Comparison of ENCODE assay signal across 8 mouse cellular contexts in genomic region chr6:99265945-99266656, GRCm38 (mm10).
A peak's percentile ranks its signal among the peaks of the same experiment; 100 is the strongest.
DNase-seq lines count a peak whose midpoint lies in the region; ATAC-seq and TF ChIP-seq lines count a peak whose summit lies in the region.

No protein-coding gene starts in this region.

- ATAC-seq in neural tube, embryonic 11.5 days (ENCODE audit: insufficient read depth, low FRiP score, low TSS enrichment): no peak

- TF ChIP-seq POLR2A in heart, adult 2 months (IDR thresholded peaks at IDR 0.05; ENCODE audit: insufficient read depth, low read depth, low read length): no peak

- H3K4me1 ChIP-seq in heart, adult 2 months (ENCODE audit: control insufficient read depth, insufficient read depth, low read length): peaks cover 12% of the 10 kb centered on the region
- H3K4me1 ChIP-seq in neural tube, embryonic 11.5 days (ENCODE audit: control insufficient read depth, insufficient read depth, low read length): peaks cover 27% of the 10 kb centered on the region

- peak overlapping the region; percentile 15 for H3K9ac ChIP-seq in heart, adult 2 months (ENCODE audit: low read depth, low read length)
- H3K9ac ChIP-seq in neural tube, embryonic 11.5 days (ENCODE audit: low read length): peak overlapping the region; percentile 30; the same call in 1 of the 2 replicates

- no peaks in the 10 kb centered on the region; the same call in 1 of the 2 replicates for H3K79me2 ChIP-seq in heart, adult 2 months (replicated peaks; ENCODE audit: control insufficient read depth, insufficient read depth, low read length)

- DNase-seq in CD4-positive, CD25-positive, alpha-beta regulatory T cell, adult 2 months (ENCODE audit: low read depth, low spot score): peak; percentile 56
- peak; percentile 61 for DNase-seq in T-cell, adult 2 months (ENCODE audit: low spot score)
- DNase-seq in heart, adult 2 months: peak; percentile 46 to 52
- DNase-seq in kidney, adult 18-20 months: peak; percentile 62
- DNase-seq in lung, adult 18-20 months: peak; percentile 85 to 88
- peak; percentile 43 for DNase-seq in neural tube, embryonic 11.5 days (ENCODE audit: low spot score)
- peak; percentile 47 for DNase-seq in urinary bladder, adult 2 months (ENCODE audit: low spot score)
- DNase-seq in gastrocnemius, postnatal 25 days: no peak

- peak overlapping the region; percentile 40 for H3K4me3 ChIP-seq in heart, adult 2 months
- no peak overlapping the region for H3K4me3 ChIP-seq in neural tube, embryonic 11.5 days (ENCODE audit: low read depth, low read length)

- no peak for TF ChIP-seq CTCF in heart, adult 2 months (IDR thresholded peaks at IDR 0.05)

- H3K9me3 ChIP-seq in neural tube, embryonic 11.5 days (ENCODE audit: control insufficient read depth, low read length): no peaks in the 10 kb centered on the region

- WGBS in heart, adult 2 months: 28% methylated on average over 13 of the region's 13 CpGs
- 21% methylated on average over 13 of the region's 13 CpGs for WGBS in neural tube, embryonic 11.5 days

- TF ChIP-seq EP300 in heart, adult 2 months (IDR thresholded peaks at IDR 0.05; ENCODE audit: insufficient read depth, low read depth, low read length): 0 out of 2 replicates have a peak, but pooled peaks have one; percentile 36

- peak overlapping the region; percentile 38 for H3K27ac ChIP-seq in heart, adult 2 months
- H3K27ac ChIP-seq in neural tube, embryonic 11.5 days (ENCODE audit: low read depth, low read length): no peak overlapping the region

- H3K27me3 ChIP-seq in heart, adult 2 months (ENCODE audit: control insufficient read depth, insufficient read depth, low read length): no peaks in the 10 kb centered on the region
- H3K27me3 ChIP-seq in neural tube, embryonic 11.5 days (ENCODE audit: control insufficient read depth, insufficient read depth, low read length): no peaks in the 10 kb centered on the region

- intact Hi-C loops in heart, adult 2 months (cut with DNase I): no loop called here

- H3K4me2 ChIP-seq in neural tube, embryonic 11.5 days (ENCODE audit: low read depth): peak overlapping the region; percentile 13; the same call in 1 of the 2 replicates

- peaks cover 5% of the 10 kb centered on the region; the same call in 1 of the 2 replicates for H3K36me3 ChIP-seq in heart, adult 2 months (ENCODE audit: control insufficient read depth, insufficient read depth, low read length)
- no peaks in the 10 kb centered on the region for H3K36me3 ChIP-seq in neural tube, embryonic 11.5 days (ENCODE audit: control insufficient read depth, insufficient read depth, low read length)
